Mouse (Mus musculus) regulatory T cell (primary cell): ENCODE data around the gene Fgf22.
"Not testable (repeated sequence)": the region's sequence is repeated elsewhere in the genome, so short reads cannot be mapped to it uniquely, and the experiment has no call there.

Experiments used
- in situ Hi-C: fragments of 300-600 bp; cut with MboI, MseI; formaldehyde crosslinking; loops from one replicate; pipeline ENCODE4 v1.15.1; 2025; ENCODE audit warnings: high pct_unique_total_duplicates

Gene Fgf22

DNA sequence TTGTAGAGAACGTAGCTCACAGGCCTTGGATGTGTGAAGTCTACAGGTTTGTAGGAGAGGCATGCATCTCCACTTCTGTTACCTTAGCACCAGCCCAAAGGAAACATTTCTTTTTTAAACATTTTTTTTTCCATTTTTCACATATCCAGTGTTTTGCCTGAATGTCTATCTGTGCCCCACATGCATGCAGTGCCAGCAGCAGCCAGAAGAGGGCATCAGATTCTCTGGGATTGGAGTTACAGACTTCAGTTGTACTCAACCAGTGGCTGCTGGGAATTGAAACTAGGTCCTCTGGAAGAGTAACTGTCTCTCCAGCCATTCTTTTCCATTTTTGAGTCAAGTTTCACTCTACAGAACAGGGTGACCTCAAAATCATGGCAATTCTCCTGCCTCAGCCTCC lies 22.4 kb upstream of the Fgf22 start:
- in situ Hi-C loops, result no loop called here

DNA sequence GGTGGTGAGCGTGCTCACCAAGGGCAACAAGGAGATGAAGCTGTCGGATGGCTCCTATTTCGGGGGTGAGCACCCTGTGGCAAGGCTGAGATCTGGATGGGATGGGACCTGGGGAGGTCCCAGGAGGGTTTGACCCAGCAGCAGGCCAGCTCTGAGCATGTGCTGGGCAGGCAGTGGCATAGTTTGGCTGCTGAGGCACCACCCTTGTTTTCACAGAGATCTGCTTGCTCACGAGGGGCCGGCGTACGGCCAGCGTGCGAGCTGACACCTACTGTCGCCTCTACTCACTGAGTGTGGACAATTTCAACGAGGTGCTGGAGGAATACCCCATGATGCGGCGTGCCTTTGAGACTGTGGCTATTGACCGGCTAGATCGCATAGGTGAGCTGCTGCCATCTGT lies 21.0 kb upstream of the Fgf22 start:
- in situ Hi-C loops, result no loop called here

DNA sequence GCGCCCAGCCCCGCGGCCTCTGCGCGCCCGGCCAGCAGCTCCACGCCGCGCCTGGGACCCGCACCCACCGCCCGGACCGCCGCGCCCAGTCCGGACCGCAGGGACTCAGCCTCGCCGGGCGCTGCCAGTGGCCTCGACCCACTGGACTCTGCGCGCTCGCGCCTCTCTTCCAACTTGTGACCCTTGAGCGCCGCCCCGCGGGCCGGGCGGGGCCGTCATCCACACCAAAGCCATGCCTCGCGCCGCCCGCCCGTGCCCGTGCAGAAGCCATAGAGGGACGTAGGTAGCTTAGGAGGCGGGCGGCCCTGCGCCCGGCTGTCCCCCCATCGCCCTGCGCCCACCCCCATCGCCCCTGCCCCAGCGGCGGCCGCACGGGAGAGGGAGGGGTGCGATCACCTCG lies 19.5 kb upstream of the Fgf22 start:
- in situ Hi-C loops, result no loop called here

DNA sequence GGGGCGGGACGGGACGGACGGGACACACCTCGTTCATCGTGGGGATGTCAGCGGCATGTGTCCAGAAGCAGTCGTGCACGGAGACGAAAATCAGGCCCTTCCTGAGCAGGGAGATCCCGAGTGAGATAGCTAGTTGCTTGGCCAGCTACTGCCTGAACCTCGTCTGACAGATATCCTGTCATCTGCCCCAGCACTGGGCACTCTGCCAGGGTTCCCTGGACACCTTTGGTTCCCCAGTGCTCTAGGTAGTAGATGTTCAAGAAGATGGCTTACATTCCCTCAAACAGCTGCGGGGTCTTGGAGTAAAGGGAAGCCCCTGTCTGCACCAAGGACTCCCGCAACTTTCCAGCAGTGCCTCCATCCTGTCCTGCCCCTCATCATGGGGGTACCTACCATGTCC lies 18.2 kb upstream of the Fgf22 start:
- in situ Hi-C loops, result no loop called here

DNA sequence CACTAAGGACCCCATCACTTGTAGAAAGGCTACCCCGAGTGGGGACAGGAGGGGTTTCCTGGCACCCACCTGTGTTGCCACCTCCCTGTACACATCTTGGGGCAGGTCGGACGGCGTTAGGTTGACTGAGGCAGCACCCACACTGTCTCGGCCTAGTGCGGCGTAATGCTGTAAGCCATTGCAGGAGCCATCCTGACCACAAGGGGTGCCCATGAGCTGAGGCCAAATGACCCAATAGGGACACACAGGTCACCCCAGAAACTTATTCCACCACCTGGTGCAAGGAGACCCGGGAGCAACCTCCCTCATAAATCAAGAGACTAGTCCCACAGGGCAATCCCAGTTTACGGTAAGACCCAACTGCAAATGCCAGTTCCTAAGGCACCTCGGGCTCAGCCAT lies 16.6 kb upstream of the Fgf22 start:
- in situ Hi-C loops, result no loop called here

DNA sequence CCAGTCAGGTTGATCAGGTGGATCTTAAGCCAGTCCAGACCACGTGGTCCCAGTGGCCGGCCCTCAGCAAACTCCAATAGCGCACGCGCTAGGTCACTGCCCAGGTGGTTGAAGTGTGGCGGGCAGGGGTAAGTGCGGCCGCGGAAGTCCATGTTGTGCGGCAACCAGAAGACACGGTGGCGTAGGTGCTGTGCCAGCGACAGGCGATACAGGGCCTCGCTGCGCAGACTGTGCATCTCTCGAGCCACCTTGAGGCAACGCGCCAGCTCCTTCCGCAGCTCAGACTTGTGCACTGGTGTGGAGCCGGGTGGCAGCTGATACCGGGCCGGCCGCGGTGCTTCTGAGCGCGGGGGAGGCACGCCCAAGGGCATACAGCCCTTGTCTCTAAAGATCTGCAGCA lies 15.6 kb upstream of the Fgf22 start:
- in situ Hi-C loops, result no loop called here

DNA sequence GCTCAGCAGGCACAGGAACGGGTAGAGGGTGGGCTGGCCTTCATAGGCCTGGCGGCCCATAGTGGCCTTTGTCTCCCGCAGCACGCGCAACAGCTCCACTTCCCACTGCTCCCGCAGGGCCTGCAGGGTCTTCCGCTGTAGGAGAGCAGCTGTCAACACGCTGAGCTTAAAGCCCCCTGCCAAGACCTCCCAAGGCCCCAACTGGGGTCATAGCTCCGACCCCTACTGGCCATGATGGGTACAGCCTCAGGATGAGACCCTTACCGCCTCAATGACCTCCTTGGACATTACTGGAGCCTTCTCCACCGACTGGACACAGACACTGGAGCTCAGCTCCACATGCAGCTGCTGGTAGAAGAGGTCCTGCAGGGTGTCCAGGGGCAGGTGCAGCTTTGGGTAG lies 14.0 kb upstream of the Fgf22 start:
- in situ Hi-C loops, result no loop called here

DNA sequence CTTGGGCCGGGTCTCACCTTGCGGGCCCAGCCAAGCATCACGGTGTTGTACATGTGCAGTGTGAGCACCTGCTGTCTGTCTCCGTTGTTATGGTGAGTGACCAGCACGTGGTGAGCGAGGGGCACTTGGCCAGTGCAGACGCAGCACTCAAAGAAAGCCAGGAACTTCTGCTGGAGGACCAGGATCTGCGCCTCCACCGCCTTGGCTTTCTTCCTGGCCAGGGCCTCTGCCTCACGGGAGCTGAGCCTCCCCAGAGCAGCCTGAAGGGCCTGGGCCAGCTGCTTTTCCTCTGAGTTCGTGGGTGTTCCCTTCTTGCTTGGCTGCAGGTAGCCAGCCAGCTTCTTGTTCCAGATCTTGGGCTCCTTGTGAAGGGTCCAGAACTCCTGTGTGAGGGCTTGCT lies 11.7 kb upstream of the Fgf22 start:
- in situ Hi-C loops, result no loop called here

DNA sequence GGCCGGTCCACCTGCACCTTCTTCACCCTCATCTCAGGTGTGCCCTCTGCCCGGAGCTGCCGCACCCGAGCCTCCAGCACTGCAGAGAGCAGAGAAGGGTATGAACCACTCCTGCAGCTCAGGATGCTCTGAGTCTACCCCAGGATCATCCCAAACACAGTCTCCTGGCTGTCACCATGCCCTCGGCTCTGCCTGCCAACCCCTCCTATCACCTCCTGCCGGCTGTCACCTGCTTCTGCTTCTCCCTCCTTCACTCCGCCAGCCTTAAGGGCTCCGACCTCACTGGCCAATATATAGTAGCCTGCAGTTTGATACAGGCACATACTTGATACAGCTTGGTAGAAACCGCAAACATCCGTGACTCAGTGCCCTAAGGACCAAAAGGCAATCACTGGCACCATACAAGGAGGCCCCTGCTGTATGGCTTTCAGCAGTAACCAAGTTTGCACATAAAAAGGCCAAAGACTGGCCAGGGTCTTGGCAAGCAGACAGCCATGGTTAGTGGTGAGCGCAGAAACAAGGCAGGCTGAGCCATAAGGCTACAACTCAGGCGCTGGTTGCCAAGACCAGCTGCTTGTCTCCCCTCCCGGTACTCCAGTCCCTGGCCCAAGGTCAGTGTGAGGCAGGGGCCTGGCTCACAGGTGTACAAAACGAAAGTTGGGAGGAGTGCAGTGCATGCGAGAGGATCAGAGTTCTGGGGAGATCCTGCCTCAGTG lies 11.1 kb upstream of the Fgf22 start:
- in situ Hi-C loops, result no loop called here

DNA sequence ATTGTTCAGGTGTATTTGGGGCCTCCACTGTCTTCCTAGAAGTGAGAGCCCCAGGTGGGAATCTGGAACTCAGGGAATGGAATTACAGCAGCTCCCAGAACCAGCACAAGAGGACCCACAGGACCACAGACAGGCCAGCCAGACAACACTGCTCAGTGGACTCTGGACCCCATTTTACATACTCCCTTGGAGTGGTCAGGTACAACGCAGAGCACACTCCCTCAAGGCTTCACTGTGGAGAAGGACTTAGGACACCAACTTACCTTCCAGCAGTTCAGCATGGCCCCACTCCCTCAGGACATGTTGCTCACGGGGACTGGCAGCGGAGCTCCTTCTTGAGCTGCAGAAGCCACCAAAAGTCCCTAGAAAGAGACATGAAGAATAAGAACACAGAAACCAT lies 9.5 kb upstream of the Fgf22 start:
- in situ Hi-C loops, result no loop called here

DNA sequence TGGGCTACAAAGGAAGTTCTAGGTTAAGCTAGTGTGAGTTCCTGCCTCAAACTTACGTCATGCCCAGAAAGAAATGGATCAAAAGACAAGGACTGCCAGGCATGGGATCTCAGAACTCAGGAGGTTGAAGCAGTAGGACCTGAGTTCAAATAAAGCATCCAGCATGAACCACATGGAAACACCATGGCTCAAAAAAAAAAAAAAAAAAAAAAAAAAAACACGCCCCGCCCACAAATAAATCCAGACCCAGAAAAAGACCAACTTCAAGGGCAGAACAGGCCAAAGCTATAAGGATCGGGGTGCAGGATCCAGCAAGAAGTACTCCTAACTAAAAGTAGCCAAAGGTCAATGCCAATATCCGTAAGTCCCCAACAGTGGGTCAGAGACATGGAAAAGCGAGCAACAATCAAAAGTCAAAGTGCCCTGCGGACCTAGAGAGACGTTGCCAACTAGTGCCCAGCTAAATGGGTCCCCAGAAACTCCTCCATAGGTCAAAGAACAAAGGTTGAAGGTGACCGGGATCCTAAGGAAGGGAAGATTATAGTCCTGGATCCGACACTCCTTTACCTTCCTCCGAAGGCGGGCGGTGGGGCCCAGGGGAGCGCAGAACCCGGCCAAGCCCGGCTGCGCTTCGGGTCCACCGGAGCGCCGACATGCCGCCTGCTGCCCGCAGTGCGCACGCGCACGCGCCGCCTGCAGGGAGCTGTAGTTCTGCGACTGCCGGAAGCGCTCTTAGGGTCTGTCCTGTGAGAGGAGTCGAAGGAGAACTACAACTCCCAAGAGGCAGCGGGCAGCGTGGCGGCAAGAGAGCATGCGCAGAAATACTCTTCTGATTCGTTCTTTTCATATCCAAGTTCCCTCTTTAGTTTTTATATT lies 8.7 kb upstream of the Fgf22 start, which contains the start of gene Polrmt:
Gene Polrmt (minus strand): TSS at position 684 of the 876 bp plus-strand sequence.
- in situ Hi-C loops, result no loop called here

DNA sequence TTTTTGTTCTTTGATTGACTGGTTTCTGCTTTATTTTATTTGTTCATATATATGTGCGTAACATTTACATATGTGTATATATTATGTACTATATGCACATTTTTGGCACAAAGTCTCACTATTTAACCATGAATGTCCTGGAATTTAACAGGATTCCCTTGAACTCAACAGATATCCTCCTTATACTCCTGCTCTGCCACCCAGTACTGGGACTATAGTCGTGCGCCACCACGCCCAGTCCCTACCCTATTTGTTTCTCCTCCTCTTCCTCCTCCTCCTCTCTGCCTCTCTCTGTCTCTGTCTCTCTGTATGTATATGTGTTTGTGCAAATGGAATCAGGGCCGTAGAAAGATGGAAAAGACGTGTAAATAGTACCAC lies 8.1 kb upstream of the Fgf22 start:
- in situ Hi-C loops, result no loop called here

DNA sequence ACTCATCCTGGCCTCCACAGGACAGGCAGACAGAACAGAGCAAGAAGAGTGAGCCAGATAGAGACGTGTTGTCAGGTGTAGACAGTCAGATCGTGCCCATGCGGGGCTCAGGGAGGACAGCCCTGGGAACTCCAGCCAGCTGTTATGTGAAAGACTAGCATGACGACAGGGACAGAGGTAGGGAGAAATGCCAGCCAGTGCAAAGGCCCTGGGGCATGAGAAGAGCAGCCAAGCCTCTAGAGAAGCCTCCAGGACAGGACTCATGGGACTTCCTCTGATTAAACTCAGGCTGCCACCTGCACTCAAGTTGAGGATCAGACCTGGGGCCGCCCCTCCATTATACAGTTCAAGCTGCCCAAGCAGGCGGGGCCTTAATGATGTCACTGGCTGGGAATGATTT lies 6.4 kb upstream of the Fgf22 start:
- in situ Hi-C loops, result no loop called here

DNA sequence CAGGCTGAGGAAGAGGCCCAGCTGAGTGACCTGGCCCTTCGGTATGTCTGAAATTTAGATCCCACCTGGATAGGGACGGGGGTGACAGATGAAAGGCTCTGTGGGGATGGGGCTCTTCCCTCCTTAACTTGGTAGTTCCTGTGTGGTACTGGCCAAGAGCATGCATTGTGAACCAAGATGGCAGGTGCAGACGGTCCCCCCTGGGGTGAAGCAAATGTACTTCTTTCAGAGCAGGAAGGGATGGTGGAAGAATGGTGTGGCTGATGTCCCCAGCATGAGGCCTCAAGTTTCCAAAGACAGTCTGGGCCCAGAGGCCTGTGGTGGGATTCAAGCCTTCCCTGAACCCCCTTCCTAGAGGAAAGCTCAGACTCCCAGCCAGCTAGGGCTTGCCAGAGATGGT lies 978 bp downstream of the Fgf22 start:
- in situ Hi-C loops, result no loop called here

DNA sequence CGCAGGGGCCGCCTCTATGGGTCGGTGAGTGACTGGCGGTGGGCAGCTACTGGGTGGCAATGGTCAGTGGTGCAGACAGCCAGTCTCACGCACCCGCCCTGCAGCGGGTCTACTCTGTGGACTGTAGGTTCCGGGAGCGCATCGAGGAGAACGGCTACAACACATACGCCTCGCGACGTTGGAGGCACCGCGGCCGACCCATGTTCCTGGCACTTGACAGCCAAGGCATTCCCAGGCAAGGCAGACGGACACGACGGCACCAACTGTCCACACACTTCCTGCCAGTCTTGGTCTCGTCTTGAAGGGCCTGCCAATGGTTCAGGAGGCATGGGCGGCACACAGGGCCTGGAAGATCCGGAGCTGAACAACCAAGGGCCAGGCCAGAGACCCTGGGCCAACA lies 1.8 kb downstream of the Fgf22 start:
- in situ Hi-C loops, result no loop called here

DNA sequence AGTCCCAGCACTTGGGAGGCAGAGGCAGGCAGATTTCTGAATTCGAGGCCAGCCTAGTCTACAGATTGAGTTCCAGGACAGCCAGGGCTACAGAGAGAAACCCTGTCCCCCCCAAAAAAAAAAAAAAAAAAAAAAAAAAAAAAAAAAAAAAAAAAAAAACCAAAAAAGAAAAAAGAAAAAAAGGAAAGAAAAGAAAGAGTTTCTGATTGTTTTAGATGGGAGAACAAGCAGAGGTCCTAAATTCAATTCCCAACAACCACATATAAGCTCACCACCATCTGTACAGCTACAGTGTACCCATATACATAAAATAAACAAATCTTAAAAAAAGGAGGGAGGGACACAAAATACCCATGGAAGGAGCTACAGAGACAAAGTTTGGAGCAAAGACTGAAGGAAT lies 4.8 kb downstream of the Fgf22 start:
- in situ Hi-C loops, result not testable (repeated sequence)

DNA sequence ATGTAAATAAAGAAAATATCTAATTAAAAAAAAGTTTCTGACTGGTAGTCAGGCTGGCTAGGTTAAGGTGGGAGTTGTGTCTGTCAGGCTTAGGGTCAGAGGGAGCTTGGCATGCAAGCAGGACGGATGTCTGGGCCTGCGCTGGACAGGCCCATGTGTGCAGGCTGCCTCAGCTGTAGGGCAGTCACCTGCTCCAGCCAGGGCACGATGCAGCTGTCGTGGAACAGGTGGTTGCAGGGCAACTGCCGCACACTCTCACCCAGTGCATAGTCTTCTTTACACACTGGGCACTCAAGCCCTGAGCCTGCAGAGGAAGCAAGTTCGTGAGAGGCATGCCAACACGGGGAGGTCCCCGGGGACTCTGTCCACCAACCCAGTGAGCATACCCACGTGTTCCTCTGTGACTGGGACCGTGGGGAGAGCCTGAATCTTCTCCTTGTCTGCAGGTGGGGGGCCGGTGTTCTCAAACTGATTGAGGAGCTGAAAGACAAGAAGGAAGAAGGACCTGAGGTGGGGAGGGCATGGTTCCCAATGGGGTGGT lies 5.8 kb downstream of the Fgf22 start:
- in situ Hi-C loops, result no loop called here

DNA sequence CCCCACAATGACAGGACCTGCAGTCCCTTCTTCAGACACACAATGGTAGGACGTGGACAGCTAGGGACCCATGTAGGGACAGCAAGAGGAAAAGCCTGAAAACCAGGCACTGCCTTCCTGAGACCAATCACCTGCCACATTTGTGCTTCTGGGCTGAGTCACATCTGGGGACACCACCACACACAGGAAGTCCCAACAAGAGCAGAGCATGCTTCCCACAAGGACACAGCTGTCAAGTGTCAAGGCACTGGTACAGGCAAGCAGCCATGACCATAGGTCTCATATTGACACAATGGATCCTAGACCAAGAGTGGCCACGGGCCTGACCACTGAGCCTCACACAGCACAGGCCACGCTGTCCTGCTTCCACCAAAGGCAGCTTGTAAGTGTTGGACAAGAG lies 8.0 kb downstream of the Fgf22 start:
- in situ Hi-C loops, result no loop called here

DNA sequence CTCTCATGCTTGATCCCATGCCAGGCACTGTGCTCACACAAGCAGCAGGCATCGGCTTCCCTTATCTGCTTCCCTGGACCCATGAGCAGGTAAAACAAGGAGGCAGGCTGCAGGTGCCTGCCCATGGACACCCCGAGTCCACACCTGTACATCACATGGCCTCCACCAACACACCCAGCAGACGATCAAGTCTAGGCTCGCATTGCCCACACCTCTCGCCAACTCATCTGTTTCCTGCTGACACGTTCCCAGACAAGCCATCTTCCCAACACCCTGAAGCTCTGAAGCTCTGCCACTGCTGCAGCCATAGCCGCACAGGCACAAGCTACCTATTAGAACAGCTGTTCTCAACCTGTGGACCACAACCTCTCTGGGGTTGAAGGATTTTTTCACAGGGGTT lies 9.4 kb downstream of the Fgf22 start:
- in situ Hi-C loops, result no loop called here

DNA sequence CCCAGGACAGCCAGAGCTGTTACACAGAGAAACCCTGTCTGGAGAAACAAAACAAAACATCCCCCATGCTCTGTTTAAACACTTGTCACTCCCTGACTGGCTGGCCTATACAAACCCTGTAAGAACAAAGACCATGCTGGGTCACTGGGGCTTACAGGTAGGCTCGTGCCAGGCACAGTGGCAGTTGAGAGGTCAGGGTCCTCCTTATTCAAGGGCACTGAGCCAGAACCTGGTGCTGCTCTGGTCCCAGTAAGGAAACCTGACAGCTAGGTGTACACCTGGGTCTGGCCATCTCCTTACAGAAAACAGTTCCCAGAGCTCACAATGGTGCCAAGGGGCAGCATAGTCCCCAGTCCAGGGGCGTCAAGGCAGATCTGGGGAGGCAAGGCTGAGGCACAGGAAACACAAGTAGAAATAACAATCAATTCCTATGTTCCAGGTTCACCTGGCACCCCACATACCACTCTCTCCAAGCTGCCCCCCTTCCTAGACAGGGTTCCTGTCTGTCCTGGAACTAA lies 10.4 kb downstream of the Fgf22 start:
- in situ Hi-C loops, result no loop called here

DNA sequence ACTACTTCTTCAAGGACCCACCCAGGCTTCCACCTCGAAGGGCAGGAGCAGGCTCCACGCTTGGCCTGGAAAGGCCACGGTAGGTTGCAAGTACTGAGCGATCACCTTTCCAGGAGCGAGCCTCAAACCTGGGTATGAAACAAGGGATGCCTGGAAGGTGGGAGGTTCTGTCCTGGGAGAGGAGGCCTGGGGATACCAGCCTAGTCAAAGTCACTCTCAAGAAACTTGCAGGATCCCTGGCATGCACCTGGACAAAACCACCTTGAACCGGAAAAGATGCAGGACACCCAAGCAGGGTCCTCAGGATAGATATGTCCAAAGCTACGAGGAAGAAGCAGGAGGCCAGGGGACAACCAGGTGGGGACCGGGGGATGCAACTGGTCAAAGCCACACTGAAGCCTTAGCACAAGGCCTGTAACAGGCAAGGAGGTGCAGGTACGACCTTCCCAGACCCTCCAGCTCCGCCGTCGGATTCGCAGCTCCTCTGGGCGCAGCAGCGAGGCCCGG lies 11.2 kb downstream of the Fgf22 start:
- in situ Hi-C loops, result no loop called here

DNA sequence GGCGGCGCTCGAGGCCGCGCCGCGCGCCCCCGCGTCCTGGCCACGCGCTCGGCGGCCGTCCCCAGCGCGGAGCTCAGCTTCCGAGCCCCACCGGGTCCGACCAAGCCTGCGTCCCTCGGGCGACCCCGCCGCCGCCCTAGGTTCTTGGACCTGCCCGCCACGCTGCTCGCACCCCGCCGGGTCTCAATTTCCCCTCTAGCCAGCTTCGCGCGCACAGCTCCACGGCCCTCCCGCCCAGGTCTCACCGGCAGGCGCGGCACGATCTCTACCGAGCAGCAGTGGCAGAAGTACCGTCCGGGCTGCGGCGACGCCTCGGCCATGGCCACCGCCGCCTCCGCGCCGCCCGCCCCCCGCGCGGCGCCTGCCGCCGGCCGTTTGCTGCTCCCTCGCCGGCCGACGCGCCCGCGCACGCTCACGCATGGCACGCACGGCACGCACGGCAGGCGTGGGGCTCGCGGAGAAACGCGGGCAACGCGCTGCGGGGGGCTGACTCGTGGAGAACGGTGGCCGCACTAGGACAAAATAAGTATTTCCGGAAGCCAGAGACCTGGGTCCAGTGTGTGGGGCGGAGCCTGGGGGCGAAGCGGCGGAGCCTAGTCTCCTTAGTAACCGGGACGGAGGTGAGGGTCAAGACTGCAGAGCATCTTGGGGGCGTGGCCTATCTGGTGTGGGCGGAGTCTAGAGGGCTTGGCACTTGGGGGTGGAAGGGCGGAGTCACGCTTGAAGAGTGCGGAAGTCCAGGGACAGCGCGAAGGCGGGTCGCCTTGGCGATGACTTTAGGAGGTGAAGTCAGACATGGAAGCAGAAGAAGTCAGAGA lies 11.8 kb downstream of the Fgf22 start, which contains the start of gene Rnf126:
Gene Rnf126 (minus strand): TSS at position 445 of the 818 bp plus-strand sequence.
- in situ Hi-C loops, result no loop called here
